Mouse (Mus musculus): ENCODE results near the gene Cx3cr1. TPM values are rescaled to one million over a fixed set of nuclear protein-coding genes. Genes with fewer than 3 reads are reported as not detected.
"Not testable (repeated sequence)": the region's sequence is repeated elsewhere in the genome, so short reads cannot be mapped to it uniquely, and the experiment has no call there.

Cx3cr1 gene
- polyA plus RNA-seq, 2 experiments from 2014 or later, result 0.43 TPM; not detected in 1

- ATAC-seq, result no peak
These were observed 45.5 kb downstream of the Cx3cr1 start for GRCm38 (mm10) chr9:120024171-120024570.

- ATAC-seq, result no peak
These were observed 46.4 kb downstream of the Cx3cr1 start, which contains the start of gene Xirp1 for GRCm38 (mm10) chr9:120023086-120023811. TSS of gene Xirp1 (minus strand) at chr9:120023598.

DNA sequence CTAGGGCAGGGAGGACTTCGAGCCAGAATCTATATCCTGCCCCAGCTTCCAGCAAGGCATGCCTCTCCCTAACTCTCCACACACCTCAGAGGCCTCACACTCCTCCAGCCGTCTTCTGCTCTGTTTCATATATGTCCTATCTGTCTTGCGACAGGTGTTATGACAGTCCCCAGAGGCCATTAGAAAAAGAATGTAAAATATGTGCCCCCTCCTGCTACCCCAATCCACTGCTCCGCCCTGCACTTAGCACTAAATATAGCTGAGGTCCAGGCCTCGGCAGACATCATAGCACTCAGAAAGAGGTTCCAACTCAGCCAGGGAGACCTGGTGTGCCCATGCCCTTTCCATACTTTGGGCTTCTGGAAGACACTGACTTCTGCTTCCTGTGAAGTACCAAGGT is 48.5 kb downstream of the Cx3cr1 start:
- ATAC-seq, result no peak

GRCm38 (mm10) chr9:120020285-120020890 is 49.3 kb downstream of the Cx3cr1 start:
- no peak for ATAC-seq

DNA sequence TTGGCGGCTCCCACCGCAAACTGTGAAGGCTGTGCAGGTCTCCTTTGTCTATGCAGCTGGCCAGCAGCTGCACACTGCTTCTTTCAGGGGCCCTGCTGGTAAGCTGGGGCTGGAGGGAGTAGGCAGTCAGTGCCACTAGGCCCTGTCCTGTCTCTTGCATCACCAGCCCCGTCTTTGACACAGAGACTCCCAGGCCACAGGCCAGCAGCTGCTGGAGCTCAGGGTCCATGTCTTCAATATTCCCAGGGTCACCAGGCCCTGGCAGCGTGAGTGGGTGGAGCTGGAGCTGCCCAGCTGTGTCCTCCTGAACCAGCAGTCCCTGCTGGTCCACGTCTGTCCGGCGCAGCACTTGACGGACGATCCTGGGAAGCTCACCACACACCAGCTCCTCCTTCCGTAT is 52.7 kb downstream of the Cx3cr1 start:
- ATAC-seq, result no peak

DNA sequence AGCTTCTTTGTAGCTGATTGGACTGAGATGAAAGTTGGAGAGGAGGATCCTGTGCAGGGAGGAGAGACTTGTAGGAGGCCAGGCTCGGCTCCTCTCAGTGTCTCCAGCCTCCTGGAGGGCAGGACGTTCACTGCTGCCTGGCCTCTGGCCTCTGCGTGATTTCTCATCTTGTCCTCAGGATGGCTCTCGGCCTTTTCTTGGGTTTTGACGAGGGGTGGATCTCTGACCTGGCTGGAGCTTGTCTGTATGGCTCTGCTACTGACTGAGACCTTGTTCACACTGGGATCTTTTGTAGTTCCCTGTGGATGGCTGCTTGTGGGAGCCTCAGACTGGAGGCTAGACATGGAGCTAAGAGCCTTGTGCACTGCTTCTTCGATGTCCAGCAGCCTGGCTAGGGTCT is 54.9 kb downstream of the Cx3cr1 start:
- ATAC-seq, result no peak

DNA sequence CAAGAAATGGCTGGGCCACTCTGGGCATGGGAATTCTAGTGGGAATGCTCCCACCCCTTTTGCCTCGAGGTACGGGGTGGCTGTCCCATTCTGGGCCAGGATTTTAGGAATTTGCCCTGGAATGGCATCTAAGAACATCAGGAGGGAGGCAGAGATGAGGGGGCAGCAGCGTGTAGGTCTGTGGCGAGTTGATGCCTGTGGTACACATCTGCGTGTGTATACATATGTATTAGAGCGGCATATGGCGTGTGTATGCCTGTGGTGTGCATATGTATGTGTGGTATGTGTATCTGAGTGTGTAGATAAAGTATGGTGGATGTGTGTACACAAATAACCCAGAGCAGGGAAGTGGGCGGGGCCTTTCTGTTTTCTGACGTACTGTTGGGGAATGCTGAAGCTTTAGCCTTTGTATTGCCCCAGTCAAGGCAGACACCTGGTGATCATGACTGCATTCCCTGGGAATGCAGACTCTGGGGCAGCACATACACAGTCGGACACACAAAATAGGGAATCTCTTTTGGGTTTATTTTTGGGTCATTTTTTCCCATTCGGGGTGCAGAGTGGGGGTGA is 56.3 kb downstream of the Cx3cr1 start:
- ATAC-seq, result no peak

DNA sequence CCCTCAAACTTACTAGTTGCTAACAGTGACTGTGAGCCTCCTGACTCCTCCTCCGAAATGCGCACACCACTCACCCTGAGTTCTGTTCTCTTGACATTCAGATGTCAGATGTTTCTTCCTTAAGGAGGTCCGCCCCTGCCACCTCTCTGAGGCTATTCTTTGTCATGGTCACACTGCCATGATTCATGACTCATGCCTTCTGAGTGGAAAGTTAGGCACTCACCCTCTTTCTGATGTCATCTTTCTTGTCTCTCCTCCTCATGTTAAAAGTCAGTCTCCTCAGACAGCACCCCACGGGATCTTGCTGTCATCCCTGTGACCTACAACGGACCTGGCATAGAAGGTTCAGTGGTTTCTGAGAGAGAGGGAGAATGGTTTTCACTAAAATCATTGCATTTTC is 56.9 kb downstream of the Cx3cr1 start:
- ATAC-seq, result no peak

DNA sequence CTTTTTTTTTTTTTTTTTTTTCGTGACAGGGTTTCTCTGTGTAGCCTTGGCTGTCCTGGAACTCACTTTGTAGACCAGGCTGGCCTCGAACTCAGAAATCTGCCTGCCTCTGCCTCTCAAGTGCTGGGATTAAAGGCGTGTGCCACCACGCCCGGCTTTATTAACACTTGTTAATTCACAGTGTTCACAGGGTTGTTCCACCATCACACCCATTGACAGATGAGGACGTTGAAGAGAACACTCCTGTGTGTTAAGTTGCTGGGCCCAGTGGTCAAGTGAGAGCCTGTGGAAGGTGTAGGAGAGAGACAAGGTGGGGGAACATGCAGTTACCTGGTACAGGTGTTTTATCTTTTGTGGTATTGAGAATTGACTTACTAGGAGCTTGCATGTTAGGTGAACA is 57.5 kb downstream of the Cx3cr1 start:
- ATAC-seq, result not testable (repeated sequence)

- peak; percentile 31 for ATAC-seq
These were observed 58.1 kb downstream of the Cx3cr1 start for GRCm38 (mm10) chr9:120011533-120011932.

DNA sequence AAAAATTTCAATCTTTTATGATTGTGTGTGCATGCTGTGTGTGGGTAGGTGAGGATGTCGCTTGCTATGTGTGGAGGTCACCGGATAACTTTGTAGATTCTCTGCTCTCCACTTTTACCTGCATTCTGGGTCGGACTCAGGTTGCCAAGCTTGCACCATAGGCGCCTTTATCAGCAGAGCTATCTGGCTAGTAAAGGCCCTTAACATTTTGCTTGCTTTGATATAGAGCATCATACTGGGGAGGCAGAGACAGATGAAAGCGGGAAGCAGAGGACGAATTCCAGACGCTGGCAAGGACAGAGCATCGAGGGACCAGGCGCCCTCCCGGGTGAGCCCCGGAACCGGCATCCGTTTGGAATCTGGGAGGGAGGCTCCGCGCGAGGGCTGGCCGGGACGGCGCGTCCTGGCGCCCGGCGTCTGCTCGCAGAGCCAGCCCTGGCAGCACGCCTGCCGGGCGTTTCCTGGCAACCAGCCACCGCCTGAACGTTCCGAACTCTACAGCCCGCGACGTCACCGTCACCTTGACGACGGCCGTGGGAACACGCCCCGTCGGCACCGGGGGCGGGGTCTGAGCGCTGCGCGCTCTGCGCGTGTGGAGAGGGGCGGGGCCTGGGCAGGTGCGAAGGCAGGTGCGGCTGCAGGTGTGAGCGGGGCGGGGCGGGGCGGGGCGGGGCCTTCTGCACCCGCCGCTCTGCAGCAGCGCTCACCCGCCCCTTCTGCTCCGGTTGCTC is 58.7 kb downstream of the Cx3cr1 start:
- ATAC-seq, result peak; percentile 97

DNA sequence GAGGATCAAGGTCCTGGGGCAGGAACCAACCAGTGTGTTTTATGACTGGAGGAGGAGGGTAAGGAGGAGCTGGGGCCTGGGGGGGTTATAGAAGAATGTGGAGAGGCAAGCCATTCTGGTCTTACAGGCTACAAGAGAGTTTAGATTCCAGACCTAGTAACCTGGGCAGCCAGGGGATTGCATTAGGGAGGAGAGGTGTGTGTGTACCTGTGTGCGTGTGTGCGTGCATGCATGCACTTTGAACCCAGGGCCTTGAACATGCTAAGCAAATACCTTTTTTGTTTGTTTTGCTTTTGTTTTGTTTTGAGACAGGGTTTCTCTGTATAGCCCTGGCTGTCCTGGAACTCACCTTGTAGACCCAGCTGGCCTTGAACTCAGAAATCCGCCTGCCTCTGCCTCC is 59.8 kb downstream of the Cx3cr1 start:
- ATAC-seq, result no peak

GRCm38 (mm10) chr9:120009226-120009841 is 60.3 kb downstream of the Cx3cr1 start:
- no peak for ATAC-seq

DNA sequence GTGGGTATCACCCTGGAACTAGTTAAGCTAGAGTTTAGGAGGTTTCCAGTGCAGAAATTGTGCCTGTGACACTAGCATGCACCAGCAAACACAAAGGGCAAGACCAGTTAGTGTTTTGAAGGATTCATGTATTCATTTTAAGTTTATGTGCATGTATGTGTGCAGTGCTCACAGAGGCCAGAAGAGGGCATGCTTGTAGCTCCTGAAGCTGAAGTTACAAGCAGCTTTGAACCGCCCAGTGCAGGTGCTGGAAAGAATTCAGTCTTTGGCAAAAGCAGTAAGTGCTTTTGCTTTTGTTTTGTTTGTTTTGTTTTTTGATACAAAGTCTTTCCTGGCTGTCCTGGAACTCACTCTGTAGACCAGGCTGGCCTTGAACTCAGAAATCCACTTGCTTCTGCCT is 61.8 kb downstream of the Cx3cr1 start:
- no peak for ATAC-seq

GRCm38 (mm10) chr9:120005936-120006335 is 63.7 kb downstream of the Cx3cr1 start:
- ATAC-seq, result no peak

DNA sequence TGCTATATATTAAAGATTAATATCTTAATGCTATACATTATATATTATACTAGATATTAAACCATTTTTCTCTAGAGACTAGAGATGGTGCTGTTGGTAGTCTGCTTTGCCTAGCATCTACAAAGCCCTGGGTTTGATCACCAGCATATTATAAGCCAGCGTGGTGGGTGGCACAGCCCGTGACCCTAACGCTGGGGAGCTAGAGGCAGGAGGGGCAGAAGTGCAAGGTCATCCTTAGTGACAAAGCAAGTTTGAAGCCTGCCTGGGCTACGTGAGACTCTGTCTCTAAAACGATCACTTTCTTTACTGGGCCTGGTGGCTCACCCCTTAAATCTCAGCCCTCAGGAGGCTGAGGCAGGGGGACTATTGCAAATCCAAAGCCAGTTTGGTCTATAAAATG is 66.8 kb downstream of the Cx3cr1 start:
- no peak for ATAC-seq

- peak; percentile 84 for ATAC-seq
These were observed 67.5 kb downstream of the Cx3cr1 start for GRCm38 (mm10) chr9:120001945-120002725.

DNA sequence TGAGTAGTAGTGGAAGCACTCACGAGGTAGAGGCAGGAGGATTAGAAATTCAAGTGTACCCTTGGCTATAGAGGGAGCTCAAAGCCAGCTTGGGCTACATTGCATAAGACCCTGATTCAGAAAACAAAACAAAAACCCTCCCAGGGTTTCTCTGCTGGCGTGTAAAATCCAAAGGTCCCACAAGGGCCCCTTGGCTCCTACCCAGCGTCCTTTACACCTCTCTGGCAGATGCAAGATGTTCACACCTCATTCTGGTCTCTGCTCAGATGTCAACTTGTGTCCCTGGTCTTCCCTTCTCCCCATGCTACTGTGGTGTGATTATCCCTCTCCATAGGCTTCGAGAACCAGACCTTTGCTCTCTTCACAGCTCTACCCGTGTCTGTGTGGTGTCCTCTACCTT is 68.9 kb downstream of the Cx3cr1 start:
- no peak for ATAC-seq

DNA sequence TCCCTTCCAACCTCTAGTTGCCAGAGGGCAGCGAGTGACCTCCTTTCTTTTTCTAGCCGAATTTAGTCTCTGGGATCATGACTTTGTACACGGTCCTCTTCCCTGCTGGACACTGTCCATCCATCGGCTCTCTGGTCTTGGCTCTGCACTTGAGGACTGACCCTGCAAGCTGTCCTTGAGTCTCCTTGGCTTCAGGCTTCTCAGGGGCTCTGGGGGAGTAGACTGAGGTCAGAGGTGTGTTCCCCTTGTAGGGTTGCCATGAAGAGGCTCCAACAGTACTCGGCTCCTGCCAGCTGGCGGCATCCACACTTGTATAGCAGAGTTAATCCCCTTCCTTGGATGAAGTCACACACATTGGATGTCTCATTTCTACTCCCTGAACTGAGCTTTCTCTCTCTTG is 70.0 kb downstream of the Cx3cr1 start:
- ATAC-seq, result no peak

- no peak for ATAC-seq
These were observed 70.9 kb downstream of the Cx3cr1 start for GRCm38 (mm10) chr9:119998776-119999175.

DNA sequence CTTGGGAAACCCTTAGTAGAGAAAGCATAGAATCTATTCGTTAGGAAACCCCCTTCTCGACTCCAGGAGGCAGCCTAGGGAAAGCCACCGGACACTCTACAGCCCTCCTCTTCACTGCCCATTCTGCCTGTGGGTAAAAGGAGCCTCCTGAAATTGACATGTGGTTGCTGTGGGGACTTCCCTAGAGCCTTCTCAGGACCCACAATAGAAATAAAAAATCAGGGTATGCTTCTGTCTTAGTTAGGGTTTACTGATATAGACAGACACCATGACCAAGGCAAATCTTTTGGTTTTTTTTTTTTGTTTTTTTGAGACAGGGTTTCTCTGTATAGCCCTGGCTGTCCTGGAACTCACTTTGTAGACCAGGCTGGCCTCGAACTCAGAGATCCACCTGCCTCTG is 73.6 kb downstream of the Cx3cr1 start:
- ATAC-seq, result no peak

GRCm38 (mm10) chr9:119994207-119994606 is 75.5 kb downstream of the Cx3cr1 start:
- no peak for ATAC-seq
